Mouse (Mus musculus): ENCODE measurements around the gene Ap1m1. TPM values are rescaled to one million over a fixed set of nuclear protein-coding genes. Genes with fewer than 3 reads are reported as not detected.

The Ap1m1 gene
- polyA plus RNA-seq, 1 experiment from 2014 or later, result 112 TPM

DNA sequence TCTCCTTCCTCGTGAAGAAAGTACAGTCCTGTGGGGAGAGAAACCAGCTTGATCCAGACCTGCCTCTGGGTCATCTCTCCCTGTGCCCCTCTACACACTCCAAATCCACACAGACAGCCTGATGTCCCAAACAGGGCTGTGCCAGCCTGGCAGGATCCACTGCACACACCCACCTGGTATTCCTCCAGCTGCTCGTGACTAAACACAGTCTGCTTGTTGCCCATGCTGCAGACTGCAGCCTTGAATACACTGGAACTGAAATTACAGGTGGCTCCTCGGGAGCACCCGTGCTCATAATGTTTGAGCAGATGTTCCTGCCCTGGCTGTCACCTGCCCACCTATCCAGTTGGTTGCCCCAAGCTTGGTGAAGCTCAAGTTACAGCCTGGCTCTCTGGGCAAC, 27.1 kb upstream of the Ap1m1 start, which contains the start of gene Cib3:
Gene Cib3, minus strand, starts transcription at position 87 of the 400 bp plus-strand sequence.
- Histone ChIP-seq H3K4me2 (ENCODE audit: low read depth, low read length) (no peak within 1 kb of the TSS), H3K4me3 (ENCODE audit: low read depth, low read length) (no peak within 1 kb of the TSS), H3K27me3 (ENCODE audit: control insufficient read depth, insufficient read depth, low read length) (no peaks in the 10 kb centered on the region), H3K4me1 (ENCODE audit: control insufficient read depth, insufficient read depth, low read length) (no peaks in the 10 kb centered on the region), H3K27ac (replicated peaks; ENCODE audit: low read depth, low read length) (no peak within 1 kb of the TSS), H3K9me3 (replicated peaks; ENCODE audit: control insufficient read depth, low read length) (no peaks in the 10 kb centered on the region), H3K9ac (replicated peaks; ENCODE audit: low read length) (no peak within 1 kb of the TSS), H3K36me3 (replicated peaks; ENCODE audit: control insufficient read depth, insufficient read depth, low read depth, low read length) (no peaks in the 10 kb centered on the region)
- no peak for DNase-seq (ENCODE audit: low spot score)
- no peak for ATAC-seq (replicated peaks; ENCODE audit: insufficient number of reproducible peaks, low FRiP score, low TSS enrichment, low read depth)
- 68% methylated on average over 4 of the region's 4 CpGs for WGBS

DNA sequence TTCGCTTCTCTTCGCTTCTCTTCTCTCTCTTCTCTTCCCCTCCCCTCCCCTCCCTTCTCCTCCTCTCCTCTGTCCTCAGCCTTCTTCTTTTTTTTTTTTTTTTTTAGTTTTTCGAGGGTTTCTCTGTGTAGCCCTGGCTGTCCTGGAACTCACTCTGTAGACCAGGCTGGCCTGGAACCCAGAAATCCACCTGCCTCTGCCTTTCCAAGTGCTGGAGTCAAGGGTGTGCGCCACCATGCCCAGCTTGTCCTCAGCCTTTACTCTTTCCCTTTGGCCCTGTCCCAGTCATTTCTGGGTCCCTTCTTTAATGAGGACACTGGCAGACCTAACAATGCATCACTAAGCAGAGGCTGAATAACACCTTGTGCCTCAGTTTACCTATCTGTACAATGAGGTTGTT, 26.3 kb upstream of the Ap1m1 start, which contains the start of gene Gm11034:
Gene Gm11034, minus strand, starts transcription at position 101 of the 400 bp plus-strand sequence.
- no peaks in the 10 kb centered on the region for H3K9me3 ChIP-seq (replicated peaks; ENCODE audit: control insufficient read depth, low read length)
- no peak for ATAC-seq (replicated peaks; ENCODE audit: insufficient number of reproducible peaks, low FRiP score, low TSS enrichment, low read depth)
- H3K4me3 ChIP-seq (ENCODE audit: low read depth, low read length), result no peak within 1 kb of the TSS
- H3K9ac ChIP-seq (replicated peaks; ENCODE audit: low read length), result no peak within 1 kb of the TSS
- no peaks in the 10 kb centered on the region for H3K4me1 ChIP-seq (ENCODE audit: control insufficient read depth, insufficient read depth, low read length)
- no peak for DNase-seq (ENCODE audit: low spot score)
- H3K27me3 ChIP-seq (ENCODE audit: control insufficient read depth, insufficient read depth, low read length), result no peaks in the 10 kb centered on the region
- H3K27ac ChIP-seq (replicated peaks; ENCODE audit: low read depth, low read length), result no peak within 1 kb of the TSS
- no peak within 1 kb of the TSS for H3K4me2 ChIP-seq (ENCODE audit: low read depth, low read length)
- WGBS, result 75% methylated on average over 4 of the region's 4 CpGs
- no peaks in the 10 kb centered on the region for H3K36me3 ChIP-seq (replicated peaks; ENCODE audit: control insufficient read depth, insufficient read depth, low read depth, low read length)

DNA sequence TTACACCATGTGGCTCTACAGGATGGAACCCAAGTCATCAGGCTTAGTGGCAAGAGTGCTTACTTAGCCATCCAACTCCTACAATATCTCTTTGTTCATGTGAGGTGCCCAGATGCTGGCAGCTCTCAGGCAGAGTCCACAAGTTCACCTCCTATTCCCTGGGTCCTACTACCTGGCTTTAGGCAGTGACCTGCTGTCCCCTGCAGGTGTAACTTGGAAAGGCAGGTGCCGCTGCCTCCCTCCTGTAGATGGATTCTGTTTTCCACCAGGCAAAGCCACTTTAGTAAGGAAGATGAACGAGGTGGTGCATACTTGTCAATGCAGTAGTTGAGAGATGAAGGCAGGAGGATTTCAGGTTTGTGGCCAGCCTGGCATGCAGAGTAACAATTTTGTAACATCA, 24.8 kb upstream of the Ap1m1 start:
- no peak overlapping the region for H3K4me3 ChIP-seq (ENCODE audit: low read depth, low read length)
- WGBS, result 40% methylated on average over 2 of the region's 2 CpGs
- H3K36me3 ChIP-seq (replicated peaks; ENCODE audit: control insufficient read depth, insufficient read depth, low read depth, low read length), result no peaks in the 10 kb centered on the region
- ATAC-seq (replicated peaks; ENCODE audit: insufficient number of reproducible peaks, low FRiP score, low TSS enrichment, low read depth) (no peak), DNase-seq (ENCODE audit: low spot score) (no peak)
- no peak overlapping the region for H3K27ac ChIP-seq (replicated peaks; ENCODE audit: low read depth, low read length)
- no peaks in the 10 kb centered on the region for H3K9me3 ChIP-seq (replicated peaks; ENCODE audit: control insufficient read depth, low read length)
- H3K27me3 ChIP-seq (ENCODE audit: control insufficient read depth, insufficient read depth, low read length), result no peaks in the 10 kb centered on the region
- no peak overlapping the region for H3K9ac ChIP-seq (replicated peaks; ENCODE audit: low read length)
- no peak overlapping the region for H3K4me2 ChIP-seq (ENCODE audit: low read depth, low read length)
- no peaks in the 10 kb centered on the region for H3K4me1 ChIP-seq (ENCODE audit: control insufficient read depth, insufficient read depth, low read length)

DNA sequence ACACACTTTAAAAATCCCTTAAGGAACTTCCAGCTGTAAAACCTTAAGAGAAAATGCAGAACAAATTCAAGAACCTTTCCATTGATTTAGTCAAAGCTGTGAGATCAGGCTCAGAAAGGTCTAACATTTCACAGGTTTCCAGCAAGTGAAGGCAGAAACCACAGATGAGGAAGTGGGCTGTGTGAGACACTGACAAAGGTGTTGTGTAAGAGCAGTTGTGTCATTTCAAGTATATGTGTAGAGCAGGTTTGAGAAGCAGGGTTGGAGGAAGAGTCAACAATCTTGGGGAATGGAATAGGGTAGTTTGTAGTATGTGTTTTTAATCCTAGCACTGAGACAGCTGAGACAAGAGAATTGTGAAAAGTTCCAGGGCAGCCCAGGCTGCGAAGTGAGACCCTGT, 23.9 kb upstream of the Ap1m1 start:
- Histone ChIP-seq H3K9me3 (replicated peaks; ENCODE audit: control insufficient read depth, low read length) (no peaks in the 10 kb centered on the region), H3K4me1 (ENCODE audit: control insufficient read depth, insufficient read depth, low read length) (no peaks in the 10 kb centered on the region), H3K4me2 (ENCODE audit: low read depth, low read length) (no peak overlapping the region), H3K36me3 (replicated peaks; ENCODE audit: control insufficient read depth, insufficient read depth, low read depth, low read length) (no peaks in the 10 kb centered on the region), H3K27ac (replicated peaks; ENCODE audit: low read depth, low read length) (no peak overlapping the region), H3K9ac (replicated peaks; ENCODE audit: low read length) (no peak overlapping the region), H3K4me3 (ENCODE audit: low read depth, low read length) (no peak overlapping the region), H3K27me3 (ENCODE audit: control insufficient read depth, insufficient read depth, low read length) (no peaks in the 10 kb centered on the region)
- DNase-seq (ENCODE audit: low spot score) (no peak), ATAC-seq (replicated peaks; ENCODE audit: insufficient number of reproducible peaks, low FRiP score, low TSS enrichment, low read depth) (no peak)
- 43% methylated on average over 1 of the region's 1 CpGs for WGBS

DNA sequence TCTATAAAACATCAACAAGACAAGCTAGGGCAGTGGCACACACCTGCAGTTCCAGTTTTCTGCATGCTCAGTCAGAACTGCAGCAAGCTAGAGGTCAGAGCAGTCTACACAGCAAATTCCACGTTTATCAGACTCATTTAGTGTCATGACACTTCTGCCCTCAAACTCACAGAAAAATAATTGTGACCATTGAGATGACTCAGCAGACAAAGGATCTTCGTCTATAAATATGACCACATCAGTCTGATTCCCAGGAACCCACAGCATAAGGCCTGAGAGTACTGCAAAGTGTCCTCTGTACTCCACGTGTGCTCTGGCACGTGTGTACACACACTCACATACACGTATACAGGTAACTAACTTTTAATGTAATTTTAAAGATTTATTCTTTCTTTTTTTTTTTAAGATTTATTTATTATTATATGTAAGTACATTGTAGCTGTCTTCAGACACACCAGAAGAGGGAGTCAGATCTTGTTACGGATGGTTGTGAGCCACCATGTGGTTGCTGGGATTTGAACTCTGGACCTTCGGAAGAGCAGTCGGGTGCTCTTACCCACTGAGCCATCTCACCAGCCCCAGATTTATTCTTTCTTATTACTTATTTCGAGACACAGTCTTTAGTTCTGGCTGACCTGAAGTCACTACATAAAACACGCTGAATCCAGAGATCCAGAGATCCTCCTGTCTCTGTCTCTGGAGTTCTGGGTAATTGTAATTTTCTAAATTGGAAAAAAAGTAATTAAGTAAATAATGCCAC, 20.9 kb upstream of the Ap1m1 start:
- ATAC-seq (replicated peaks; ENCODE audit: insufficient number of reproducible peaks, low FRiP score, low TSS enrichment, low read depth) (no peak), DNase-seq (ENCODE audit: low spot score) (no peak)
- WGBS, result 82% methylated on average over 9 of the region's 10 CpGs
- Histone ChIP-seq H3K27me3 (ENCODE audit: control insufficient read depth, insufficient read depth, low read length) (no peaks in the 10 kb centered on the region), H3K27ac (replicated peaks; ENCODE audit: low read depth, low read length) (no peak overlapping the region), H3K9ac (replicated peaks; ENCODE audit: low read length) (no peak overlapping the region), H3K36me3 (replicated peaks; ENCODE audit: control insufficient read depth, insufficient read depth, low read depth, low read length) (peaks cover 7% of the 10 kb centered on the region), H3K4me1 (ENCODE audit: control insufficient read depth, insufficient read depth, low read length) (no peaks in the 10 kb centered on the region), H3K4me2 (ENCODE audit: low read depth, low read length) (peak overlapping the region; percentile 33; the same call in 1 of the 2 replicates), H3K4me3 (ENCODE audit: low read depth, low read length) (0 out of 2 replicates have a peak overlapping the region, but pooled peaks have one; percentile 89), H3K9me3 (replicated peaks; ENCODE audit: control insufficient read depth, low read length) (no peaks in the 10 kb centered on the region)

DNA sequence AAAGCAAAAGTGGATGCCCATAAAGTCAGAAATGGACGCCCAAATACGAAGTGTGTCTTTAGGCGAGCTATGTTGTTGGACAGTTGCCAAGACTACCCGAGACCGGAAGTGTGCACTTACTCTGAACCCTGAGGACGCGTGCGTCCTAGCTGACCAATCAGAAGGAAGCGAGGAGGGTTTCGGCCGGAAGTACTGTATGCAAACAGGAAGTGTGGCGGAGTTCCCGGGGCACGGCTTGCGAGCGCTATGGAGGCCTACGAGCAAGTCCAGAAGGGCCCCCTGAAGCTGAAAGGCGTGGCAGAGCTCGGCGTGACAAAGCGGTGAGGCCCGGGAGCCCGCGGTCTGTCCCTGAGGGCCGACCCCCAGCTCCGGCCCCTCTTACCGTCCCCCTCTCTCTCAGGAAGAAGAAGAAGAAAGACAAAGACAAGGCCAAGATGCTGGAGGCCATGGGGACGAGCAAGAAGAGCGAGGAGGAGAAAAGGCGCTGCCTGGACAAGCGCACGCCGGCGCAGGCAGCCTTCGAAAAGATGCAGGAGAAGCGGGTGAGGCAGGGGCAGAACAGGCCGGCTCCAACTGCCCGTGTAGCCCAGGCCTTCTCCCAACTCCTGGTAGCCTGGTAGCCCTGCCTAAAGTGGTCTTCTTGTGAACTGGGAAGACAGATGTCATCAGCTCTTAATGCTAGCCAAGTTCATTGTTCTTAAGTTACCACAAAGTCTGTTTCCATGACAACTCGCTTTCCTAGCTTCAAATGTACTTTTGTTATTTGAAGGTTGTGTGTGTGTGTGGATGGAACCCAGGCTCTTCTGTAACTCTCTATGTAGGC, 20.1 kb upstream of the Ap1m1 start, which contains the start of gene Fam32a:
Gene Fam32a, plus strand, starts transcription at position 190 of the 823 bp plus-strand sequence.
- Histone ChIP-seq H3K4me2 (ENCODE audit: low read depth, low read length) (peak within 1 kb of the TSS; percentile 80), H3K4me3 (ENCODE audit: low read depth, low read length) (peak within 1 kb of the TSS; percentile 89), H3K36me3 (replicated peaks; ENCODE audit: control insufficient read depth, insufficient read depth, low read depth, low read length) (peaks cover 7% of the 10 kb centered on the region), H3K9me3 (replicated peaks; ENCODE audit: control insufficient read depth, low read length) (no peaks in the 10 kb centered on the region), H3K9ac (replicated peaks; ENCODE audit: low read length) (peak within 1 kb of the TSS; percentile 84), H3K27ac (replicated peaks; ENCODE audit: low read depth, low read length) (peak within 1 kb of the TSS; percentile 65), H3K4me1 (ENCODE audit: control insufficient read depth, insufficient read depth, low read length) (no peaks in the 10 kb centered on the region), H3K27me3 (ENCODE audit: control insufficient read depth, insufficient read depth, low read length) (no peaks in the 10 kb centered on the region)
- peak; percentile 97 for ATAC-seq (replicated peaks; ENCODE audit: insufficient number of reproducible peaks, low FRiP score, low TSS enrichment, low read depth)
- peak; percentile 99 for DNase-seq (ENCODE audit: low spot score)
- WGBS, result 15% methylated on average over 39 of the region's 39 CpGs

DNA sequence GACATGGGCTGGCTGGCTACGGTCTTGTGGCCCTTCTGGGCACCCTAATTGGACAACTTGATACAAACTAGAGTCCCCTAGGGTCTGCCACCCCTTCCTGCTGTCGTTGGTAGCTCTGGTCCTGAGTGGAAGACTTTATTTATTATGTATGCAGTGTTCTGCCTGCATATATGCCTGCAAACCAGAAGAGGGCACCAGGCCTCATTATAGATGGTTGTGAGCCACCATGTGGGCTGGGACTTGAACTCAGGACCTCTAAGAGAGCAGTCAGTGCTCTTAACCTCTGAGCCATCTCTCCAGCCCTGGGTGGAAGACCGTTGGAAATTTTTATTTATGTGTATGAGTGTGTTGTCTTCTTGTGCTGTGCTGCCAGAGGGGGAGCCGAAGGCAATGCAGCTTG, 19.1 kb upstream of the Ap1m1 start:
- 80% methylated on average over 4 of the region's 4 CpGs for WGBS
- Histone ChIP-seq H3K9ac (replicated peaks; ENCODE audit: low read length) (no peak overlapping the region), H3K27me3 (ENCODE audit: control insufficient read depth, insufficient read depth, low read length) (no peaks in the 10 kb centered on the region), H3K27ac (replicated peaks; ENCODE audit: low read depth, low read length) (no peak overlapping the region), H3K9me3 (replicated peaks; ENCODE audit: control insufficient read depth, low read length) (no peaks in the 10 kb centered on the region), H3K4me2 (ENCODE audit: low read depth, low read length) (peak overlapping the region; percentile 80; the same call in 1 of the 2 replicates), H3K4me3 (ENCODE audit: low read depth, low read length) (peak overlapping the region; percentile 89; the same call in 1 of the 2 replicates), H3K36me3 (replicated peaks; ENCODE audit: control insufficient read depth, insufficient read depth, low read depth, low read length) (peaks cover 7% of the 10 kb centered on the region), H3K4me1 (ENCODE audit: control insufficient read depth, insufficient read depth, low read length) (no peaks in the 10 kb centered on the region)
- DNase-seq (ENCODE audit: low spot score), result no peak
- no peak for ATAC-seq (replicated peaks; ENCODE audit: insufficient number of reproducible peaks, low FRiP score, low TSS enrichment, low read depth)

DNA sequence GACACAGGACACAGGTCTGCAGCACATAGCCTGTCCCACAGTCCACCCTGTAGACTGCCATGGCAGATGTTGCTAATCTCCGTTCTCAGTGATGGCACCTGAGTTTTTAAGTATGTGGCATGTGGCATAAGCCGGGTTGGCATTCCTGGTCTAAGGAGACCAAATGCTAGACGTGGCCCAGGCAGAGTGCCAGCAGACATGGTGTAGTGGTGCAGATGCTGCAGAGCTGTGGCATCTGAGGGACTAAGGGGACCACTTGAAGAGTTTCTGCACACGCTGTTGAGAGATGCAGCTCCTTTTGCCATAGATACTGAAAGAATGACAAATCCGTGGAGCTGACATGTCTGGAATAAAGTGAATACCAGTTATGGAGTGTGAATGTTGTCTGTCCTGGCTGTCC, 17.2 kb upstream of the Ap1m1 start:
- Histone ChIP-seq H3K9ac (replicated peaks; ENCODE audit: low read length) (no peak overlapping the region), H3K27me3 (ENCODE audit: control insufficient read depth, insufficient read depth, low read length) (no peaks in the 10 kb centered on the region), H3K4me1 (ENCODE audit: control insufficient read depth, insufficient read depth, low read length) (no peaks in the 10 kb centered on the region), H3K4me3 (ENCODE audit: low read depth, low read length) (no peak overlapping the region), H3K36me3 (replicated peaks; ENCODE audit: control insufficient read depth, insufficient read depth, low read depth, low read length) (peaks cover 7% of the 10 kb centered on the region), H3K9me3 (replicated peaks; ENCODE audit: control insufficient read depth, low read length) (no peaks in the 10 kb centered on the region), H3K27ac (replicated peaks; ENCODE audit: low read depth, low read length) (no peak overlapping the region), H3K4me2 (ENCODE audit: low read depth, low read length) (no peak overlapping the region)
- no peak for ATAC-seq (replicated peaks; ENCODE audit: insufficient number of reproducible peaks, low FRiP score, low TSS enrichment, low read depth)
- no peak for DNase-seq (ENCODE audit: low spot score)
- 92% methylated on average over 5 of the region's 5 CpGs for WGBS

All from embryonic facial prominence, embryonic 11.5 days (tissue).